Mouse (Mus musculus) embryonic stem cell, embryonic (primary cell): ENCODE results near the gene Hspb8.

Experiments
- CTCF ChIA-PET, 4 experiments: fragments of 300-600 bp in 2 of 4; fragments of 350-600 bp in 2 of 4; sonication (Branson Sonifier 250); formaldehyde crosslinking; loops; one replicate each; lab custom pipeline; 2022; ENCODE audit warnings: inconsistent platforms in 2 of 4; lab: Charles Lee
- POLR2A ChIA-PET, 4 experiments: fragments of 300-600 bp in 2 of 4; fragments of 350-600 bp in 2 of 4; sonication (Branson Sonifier 250); formaldehyde crosslinking; loops; one replicate each; lab custom pipeline; 2022; ENCODE audit warnings: antibody characterized with exemption in 4 of 4, inconsistent platforms in 1 of 4; lab: Charles Lee

Gene Hspb8

GRCm38 (mm10) chr5:116409689-116410590 lies 12.7 kb downstream of the Hspb8 start:
- CTCF ChIA-PET, result interaction anchor here (0.5 to 1.7 kb wide), 14 partner anchors 10 to 532 kb away, joined by 3 to 6 read pairs (median 3); no protein-coding TSS in a partner anchor
- POLR2A ChIA-PET, result interaction anchor here (0.5 to 12.2 kb wide), 66 partner anchors 11 to 1926 kb away, joined by 3 to 314 read pairs (median 6); partner anchors contain the start of genes Hspb8 (in 3 of the 4), Taok3 (in 1 of the 4) and Wsb2 (in 1 of the 4)

- CTCF ChIA-PET, result interaction anchor here in 3 of 4 experiments (0.5 to 1.7 kb wide), 7 partner anchors 13 to 1274 kb away, joined by 3 to 6 read pairs (median 3); partner anchors contain the start of gene Unc119b (in 1 of the 3)
- POLR2A ChIA-PET, result interaction anchor here (0.5 to 12.2 kb wide), 46 partner anchors 7 to 402 kb away, joined by 3 to 314 read pairs (median 14); partner anchors contain the start of gene Hspb8 (in 3 of the 4)
These were observed 13.7 kb downstream of the Hspb8 start for GRCm38 (mm10) chr5:116408965-116409364.

- CTCF ChIA-PET, result interaction anchor here in 3 of 4 experiments (0.5 to 1.5 kb wide), 11 partner anchors 12 to 925 kb away, joined by 3 to 4 read pairs (median 3); no protein-coding TSS in a partner anchor
- POLR2A ChIA-PET, result interaction anchor here (0.5 to 12.2 kb wide), 92 partner anchors 8 to 928 kb away, joined by 3 to 314 read pairs (median 4); partner anchors contain the start of genes Hspb8 (in 3 of the 4), Ccdc60 (in 1 of the 4) and Prkab1 (in 1 of the 4)
These were observed 14.7 kb downstream of the Hspb8 start for GRCm38 (mm10) chr5:116407936-116408335.

GRCm38 (mm10) chr5:116407321-116407720 lies 15.3 kb downstream of the Hspb8 start:
- ChIA-PET POLR2A (interaction anchor here (0.5 to 12.2 kb wide), 75 partner anchors 9 to 614 kb away, joined by 3 to 314 read pairs (median 5); partner anchors contain the start of genes Hspb8 (in 3 of the 4) and Ccdc60 (in 1 of the 4)), CTCF (interaction anchor here in 3 of 4 experiments (0.5 to 1.5 kb wide), 8 partner anchors 17 to 926 kb away, joined by 3 to 4 read pairs (median 3); no protein-coding TSS in a partner anchor)

- CTCF ChIA-PET, result no interaction called here
- POLR2A ChIA-PET, result interaction anchor here (1.0 to 12.2 kb wide), 9 partner anchors 9 to 45 kb away, joined by 3 to 314 read pairs (median 176); partner anchors contain the start of gene Hspb8 (in 2 of the 4)
These were observed 16.2 kb downstream of the Hspb8 start for GRCm38 (mm10) chr5:116406507-116406906.

GRCm38 (mm10) chr5:116405934-116406333 lies 16.7 kb downstream of the Hspb8 start:
- ChIA-PET CTCF (no interaction called here), POLR2A (interaction anchor here in 3 of 4 experiments (1.0 to 12.1 kb wide), 5 partner anchors 8 to 22 kb away, joined by 3 to 303 read pairs (median 219); partner anchors contain the start of gene Hspb8 (in 2 of the 3))

GRCm38 (mm10) chr5:116404063-116404462 lies 18.6 kb downstream of the Hspb8 start:
- POLR2A ChIA-PET, result interaction anchor here in 3 of 4 experiments (0.6 to 3.1 kb wide), 28 partner anchors 9 to 722 kb away, joined by 3 to 17 read pairs (median 4); partner anchors contain the start of gene Hspb8 (in 2 of the 3)
- CTCF ChIA-PET, result no interaction called here

- ChIA-PET POLR2A (interaction anchor here in 3 of 4 experiments (0.8 to 11.0 kb wide), 16 partner anchors 7 to 48 kb away, joined by 3 to 208 read pairs (median 6); partner anchors contain the start of gene Hspb8 (in 1 of the 3)), CTCF (no interaction called here)
These were observed 21.9 kb downstream of the Hspb8 start for GRCm38 (mm10) chr5:116400801-116401200.

GRCm38 (mm10) chr5:116400042-116400730 lies 22.5 kb downstream of the Hspb8 start:
- POLR2A ChIA-PET, result interaction anchor here in 3 of 4 experiments (0.6 to 11.0 kb wide), 26 partner anchors 8 to 287 kb away, joined by 3 to 208 read pairs (median 4); partner anchors contain the start of gene Hspb8 (in 2 of the 3)
- CTCF ChIA-PET, result interaction anchor here in 2 of 4 experiments (0.5 to 1.7 kb wide), 4 partner anchors 14 to 346 kb away, joined by 3 to 9 read pairs (median 4); no protein-coding TSS in a partner anchor

GRCm38 (mm10) chr5:116396104-116396503 lies 26.6 kb downstream of the Hspb8 start:
- CTCF ChIA-PET, result interaction anchor here in 3 of 4 experiments (0.6 to 1.6 kb wide), 5 partner anchors 12 to 273 kb away, joined by 3 to 5 read pairs (median 4); no protein-coding TSS in a partner anchor
- POLR2A ChIA-PET, result interaction anchor here (0.6 to 11.0 kb wide), 44 partner anchors 8 to 555 kb away, joined by 3 to 208 read pairs (median 6); partner anchors contain the start of gene Hspb8 (in 2 of the 4)

GRCm38 (mm10) chr5:116392603-116393002 lies 30.1 kb downstream of the Hspb8 start:
- ChIA-PET POLR2A (interaction anchor here (0.6 to 11.0 kb wide), 23 partner anchors 9 to 398 kb away, joined by 3 to 208 read pairs (median 4); partner anchors contain the start of gene Hspb8 (in 2 of the 4)), CTCF (interaction anchor here in 1 of 4 experiments (1.0 kb wide), 1 partner anchor 69 kb away, joined by 3 read pairs; no protein-coding TSS in a partner anchor)

- CTCF ChIA-PET, result interaction anchor here in 2 of 4 experiments (0.6 to 1.4 kb wide), 4 partner anchors 18 to 1399 kb away, joined by 3 read pairs; no protein-coding TSS in a partner anchor
- POLR2A ChIA-PET, result interaction anchor here in 3 of 4 experiments (0.6 to 13.1 kb wide), 17 partner anchors 8 to 56 kb away, joined by 3 to 314 read pairs (median 4); partner anchors contain the start of gene Hspb8 (in 1 of the 3)
These were observed 32.7 kb downstream of the Hspb8 start for GRCm38 (mm10) chr5:116389856-116390542.

- POLR2A ChIA-PET, result interaction anchor here in 3 of 4 experiments (0.6 to 13.1 kb wide), 14 partner anchors 9 to 1003 kb away, joined by 3 to 314 read pairs (median 8); partner anchors contain the start of gene Hspb8 (in 1 of the 3)
- CTCF ChIA-PET, result interaction anchor here in 2 of 4 experiments (0.7 to 1.4 kb wide), 3 partner anchors 18 to 111 kb away, joined by 3 read pairs; no protein-coding TSS in a partner anchor
These were observed 33.3 kb downstream of the Hspb8 start for GRCm38 (mm10) chr5:116389321-116389720.

- CTCF ChIA-PET, result interaction anchor here (0.5 to 2.2 kb wide), 37 partner anchors 9 to 748 kb away, joined by 3 to 15 read pairs (median 4); no protein-coding TSS in a partner anchor
- POLR2A ChIA-PET, result interaction anchor here in 3 of 4 experiments (0.5 to 13.1 kb wide), 75 partner anchors 8 to 1822 kb away, joined by 3 to 314 read pairs (median 4); partner anchors contain the start of genes Hspb8 (in 3 of the 3) and Prkab1 (in 1 of the 3)
These were observed 35.2 kb downstream of the Hspb8 start for GRCm38 (mm10) chr5:116387302-116387935.

- ChIA-PET CTCF (interaction anchor here (0.6 to 2.2 kb wide), 14 partner anchors 9 to 333 kb away, joined by 3 to 7 read pairs (median 4); no protein-coding TSS in a partner anchor), POLR2A (interaction anchor here (0.5 to 13.1 kb wide), 22 partner anchors 9 to 1651 kb away, joined by 3 to 314 read pairs (median 4); no protein-coding TSS in a partner anchor)
These were observed 36.6 kb downstream of the Hspb8 start for GRCm38 (mm10) chr5:116386020-116386419.
